37 mouse cellular contexts compared by ENCODE assay signal in genomic region chrX:9350327-9350726, GRCm38 (mm10). TPM values are rescaled to one million over a fixed set of nuclear protein-coding genes. Genes with fewer than 3 reads are reported as not detected.
"Had no signal": no experiment of that assay in that cellular context is flagged by ENCODE, and none has a peak within 500 bp of the region (broad histone marks: within the 10 kb centered on the region; RNA-seq: fewer than 3 reads in every experiment).

Gene H2al1k, plus strand, starts transcription at chrX:9350627.

RNA-seq across cellular contexts. Expression of gene H2al1k, which starts in this region (rescaled TPM):
- total RNA-seq: heart, postnatal 10 days; heart, postnatal 14 days; heart, postnatal 25 days; heart, postnatal 36 days; heart, postnatal 4 days; hematopoietic stem cell, adult 5-6 weeks; hindbrain, postnatal 0 days; layer of hippocampus, adult 18-20 months; layer of hippocampus, adult 2 months; layer of hippocampus, adult 8-10 months; layer of hippocampus, postnatal 10 days; layer of hippocampus, postnatal 25 days; layer of hippocampus, postnatal 36 days; left cerebral cortex, adult 18-20 months had no signal
- polyA plus RNA-seq: heart, embryonic 11.5 days; heart, embryonic 12.5 days; heart, embryonic 13.5 days; heart, embryonic 14.5 days; heart, embryonic 15.5 days; heart, embryonic 16.5 days; heart, postnatal 0 days; hindbrain, embryonic 10.5 days; hindbrain, embryonic 11.5 days; hindbrain, embryonic 12.5 days; hindbrain, embryonic 13.5 days; hindbrain, embryonic 14.5 days; hindbrain, embryonic 15.5 days; hindbrain, embryonic 16.5 days; hindbrain, postnatal 0 days; inflammation-experienced regulatory T-cells, adult 6 months; intestine, embryonic 14.5 days; intestine, embryonic 15.5 days; intestine, embryonic 16.5 days; intestine, postnatal 0 days; kidney, adult 2 months; kidney, embryonic 14.5 days; kidney, embryonic 16.5 days; kidney, postnatal 0 days had no signal
